Mouse (Mus musculus): ENCODE data around the gene Kcnk7.

DNA sequence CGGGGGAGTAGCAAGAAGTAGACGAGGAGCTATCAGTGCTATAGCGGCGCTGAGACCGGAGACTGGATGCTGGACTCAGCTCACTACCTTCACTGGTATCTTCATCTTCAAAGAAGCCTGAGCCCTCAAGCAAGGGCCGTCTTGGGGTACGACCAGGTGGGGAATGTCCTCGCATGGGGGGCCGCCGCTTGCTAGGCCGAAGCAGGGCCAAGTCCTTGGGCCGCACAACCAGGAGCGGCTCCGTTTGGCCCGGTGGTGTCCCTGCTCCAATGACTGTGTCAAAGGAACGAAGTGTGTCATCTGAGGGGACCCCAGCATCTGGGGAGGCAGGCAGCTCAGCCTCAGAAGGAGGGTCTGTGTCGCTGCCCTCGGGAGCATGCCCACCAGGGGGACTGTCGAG is 18.7 kb upstream of the Kcnk7 start:
- no peak for TF ChIP-seq CTCF (IDR thresholded peaks at IDR 0.05; ENCODE audit: borderline replicate concordance, control insufficient read depth, extremely low read depth, insufficient read depth, low read length, poor library complexity)
- no peak for TF ChIP-seq POLR2A (IDR thresholded peaks at IDR 0.05; ENCODE audit: control insufficient read depth, extremely low read depth, insufficient read depth, low read length, poor library complexity)

Measured in thymus, adult 2 months (tissue).